Mouse (Mus musculus) CH12.LX (cell line): ENCODE measurements around the gene Cluap1. TPM values are rescaled to one million over a fixed set of nuclear protein-coding genes. Genes with fewer than 3 reads are reported as not detected.

Experiments
- DNase-seq: peaks from one replicate; pipeline ENCODE4 v3.0.0-alpha.2; 2013; ENCODE audit errors: extremely low read depth
- H3K27ac ChIP-seq: 2 replicates; pipeline ENCODE4 v1.5.1; 2012; ENCODE audit warnings: low read depth, mild to moderate bottlenecking, control low read depth, moderate library complexity; ENCODE audit not compliant: insufficient read depth
- H3K27me3 ChIP-seq: replicated peaks from 2 replicates; pipeline ENCODE3; 2012; ENCODE audit warnings: inconsistent platforms
- H3K36me3 ChIP-seq, 2 experiments: replicated peaks in 1 of 2; 2 replicates each; pipeline versions ENCODE3 to v1.6.1; 2012; ENCODE audit warnings: inconsistent platforms in 1 of 2, low read length in 1 of 2, mild to moderate bottlenecking in 1 of 2, mixed read lengths in 1 of 2, moderate library complexity in 1 of 2; ENCODE audit not compliant: control insufficient read depth in 1 of 2, insufficient read depth in 1 of 2
- H3K4me1 ChIP-seq, 2 experiments: 2 replicates each; pipeline ENCODE4 v1.6.1; 2012; ENCODE audit warnings: inconsistent platforms in 1 of 2, moderate library complexity in 1 of 2; ENCODE audit not compliant: insufficient read depth in 2 of 2, control insufficient read depth in 1 of 2
- H3K4me2 ChIP-seq: 2 replicates; pipeline ENCODE4 v1.6.1; 2012; ENCODE audit warnings: low read depth, mild to moderate bottlenecking, control low read depth; ENCODE audit not compliant: poor library complexity, insufficient read depth, severe bottlenecking
- H3K4me3 ChIP-seq, 3 experiments: fragments of 150-350 bp in 1 of 3; sonication (generic) in 1 of 3; replicated peaks in 1 of 3; 2 replicates each; pipeline versions ENCODE3 to v1.5.1; 2011 to 2012; ENCODE audit warnings: low read depth in 2 of 3, low read length in 2 of 3, mild to moderate bottlenecking in 2 of 3, moderate library complexity in 2 of 3, control low read depth in 1 of 3, improper control_type of control experiment in 1 of 3, inconsistent platforms in 1 of 3, mixed read lengths in 1 of 3; ENCODE audit not compliant: poor library complexity in 1 of 3
- H3K79me2 ChIP-seq: replicated peaks from 2 replicates; pipeline ENCODE4 v1.6.1; 2012; ENCODE audit warnings: mild to moderate bottlenecking, moderate library complexity; ENCODE audit not compliant: control insufficient read depth, poor library complexity, insufficient read depth, severe bottlenecking; ENCODE audit errors: extremely low read depth
- H3K9ac ChIP-seq: 2 replicates; pipeline ENCODE4 v1.6.1; 2012; ENCODE audit warnings: low read depth, mild to moderate bottlenecking, control low read depth, moderate library complexity; ENCODE audit not compliant: insufficient read depth
- H3K9me3 ChIP-seq: replicated peaks from 2 replicates; pipeline ENCODE3; 2012; ENCODE audit warnings: low read length, inconsistent platforms, mixed read lengths
- CHD1 ChIP-seq: IDR thresholded peaks from 2 replicates; pipeline ENCODE4 v1.6.1; 2012; ENCODE audit warnings: low read depth, low read length, improper control_type of control experiment, inconsistent platforms
- CHD2 ChIP-seq: IDR thresholded peaks from 2 replicates; pipeline ENCODE4 v1.6.1; 2011; ENCODE audit warnings: low read length, improper control_type of control experiment
- CTCF ChIP-seq, 2 experiments: IDR thresholded peaks in 1 of 2; conservative IDR thresholded peaks in 1 of 2; 2 replicates each; pipeline ENCODE4 v1.5.1; 2011 to 2012; ENCODE audit warnings: low read depth in 2 of 2, low read length in 2 of 2, improper control_type of control experiment in 1 of 2, inconsistent platforms in 1 of 2, mild to moderate bottlenecking in 1 of 2, moderate library complexity in 1 of 2
- E2F4 ChIP-seq: IDR thresholded peaks from 2 replicates; pipeline ENCODE4 v1.6.1; 2011; ENCODE audit warnings: low read depth, low read length, improper control_type of control experiment; ENCODE audit not compliant: insufficient replicate concordance
- ELF1 ChIP-seq: IDR thresholded peaks from 2 replicates; pipeline ENCODE4 v1.6.1; 2014; ENCODE audit warnings: low read depth, mild to moderate bottlenecking, inconsistent platforms, low read length, improper control_type of control experiment
- ETS1 ChIP-seq: conservative IDR thresholded peaks from 2 replicates; pipeline ENCODE4 v1.6.1; 2012; ENCODE audit warnings: low read depth, mild to moderate bottlenecking, inconsistent platforms, low read length, improper control_type of control experiment, moderate library complexity
- HCFC1 ChIP-seq: IDR thresholded peaks from 2 replicates; pipeline ENCODE4 v1.6.1; 2012; ENCODE audit warnings: low read depth, mild to moderate bottlenecking, inconsistent platforms, low read length, improper control_type of control experiment
- IRF4 ChIP-seq: IDR thresholded peaks from 2 replicates; pipeline ENCODE4 v1.6.1; 2014; ENCODE audit warnings: low read depth, mild to moderate bottlenecking, inconsistent platforms, low read length, improper control_type of control experiment
- JUN ChIP-seq: IDR thresholded peaks from 2 replicates; pipeline ENCODE4 v1.6.1; 2011; ENCODE audit warnings: low read depth, mild to moderate bottlenecking, low read length, improper control_type of control experiment, moderate library complexity; ENCODE audit not compliant: insufficient read depth
- JUND ChIP-seq: conservative IDR thresholded peaks from 2 replicates; pipeline ENCODE4 v1.6.1; 2011; ENCODE audit warnings: low read depth, low read length, improper control_type of control experiment
- KAT2A ChIP-seq: IDR thresholded peaks from 2 replicates; pipeline ENCODE4 v1.6.1; 2012; ENCODE audit warnings: low read length, improper control_type of control experiment, inconsistent platforms; ENCODE audit not compliant: insufficient replicate concordance
- MAX ChIP-seq: IDR thresholded peaks from 2 replicates; pipeline ENCODE4 v1.6.1; 2011; ENCODE audit warnings: low read length, improper control_type of control experiment
- MAZ ChIP-seq: IDR thresholded peaks from 2 replicates; pipeline ENCODE4 v1.6.1; 2012; ENCODE audit warnings: low read depth, mild to moderate bottlenecking, inconsistent platforms, low read length, improper control_type of control experiment, moderate library complexity
- MEF2A ChIP-seq: IDR thresholded peaks from 2 replicates; pipeline ENCODE4 v1.6.1; 2014; ENCODE audit warnings: low read depth, mild to moderate bottlenecking, inconsistent platforms, low read length, improper control_type of control experiment, borderline replicate concordance
- MXI1 ChIP-seq: IDR thresholded peaks from 2 replicates; pipeline ENCODE4 v1.6.1; 2011; ENCODE audit warnings: mild to moderate bottlenecking, low read depth, low read length, improper control_type of control experiment
- MYC ChIP-seq: IDR thresholded peaks from 2 replicates; pipeline ENCODE4 v1.6.1; 2011; ENCODE audit warnings: low read depth, mild to moderate bottlenecking, improper control_type of control experiment, low read length
- NELFE ChIP-seq: IDR thresholded peaks from 2 replicates; pipeline ENCODE4 v1.6.1; 2011; ENCODE audit warnings: low read depth, low read length, improper control_type of control experiment
- POLR2A ChIP-seq: IDR thresholded peaks from 2 replicates; pipeline ENCODE4 v1.6.1; 2011; ENCODE audit warnings: low read depth, mild to moderate bottlenecking, improper control_type of control experiment, low read length
- POLR2AphosphoS2 ChIP-seq: IDR thresholded peaks from 2 replicates; pipeline ENCODE4 v1.6.1; 2011; ENCODE audit warnings: low read depth, low read length, improper control_type of control experiment
- SIN3A ChIP-seq: IDR thresholded peaks from 2 replicates; pipeline ENCODE4 v1.6.1; 2012; ENCODE audit warnings: low read length, improper control_type of control experiment, inconsistent platforms
- SMC3 ChIP-seq: IDR thresholded peaks from 2 replicates; pipeline ENCODE4 v1.6.1; 2011; ENCODE audit warnings: low read depth, low read length, improper control_type of control experiment
- TCF12 ChIP-seq: IDR thresholded peaks from 2 replicates; pipeline ENCODE4 v1.6.1; 2014; ENCODE audit warnings: low read depth, mild to moderate bottlenecking, inconsistent platforms, low read length, improper control_type of control experiment
- USF1 ChIP-seq: IDR thresholded peaks from 2 replicates; pipeline ENCODE4 v1.6.1; 2014; ENCODE audit warnings: low read depth, mild to moderate bottlenecking, inconsistent platforms, low read length, improper control_type of control experiment
- ZKSCAN1 ChIP-seq: IDR thresholded peaks from 2 replicates; pipeline ENCODE4 v1.6.1; 2012; ENCODE audit warnings: low read depth, inconsistent platforms, low read length, improper control_type of control experiment, borderline replicate concordance
- ZMIZ1 ChIP-seq: IDR thresholded peaks from 2 replicates; pipeline ENCODE4 v1.6.1; 2012; ENCODE audit warnings: low read depth, mild to moderate bottlenecking, inconsistent platforms, low read length, improper control_type of control experiment
- ZNF384 ChIP-seq: IDR thresholded peaks from 2 replicates; pipeline ENCODE4 v1.6.1; 2012; ENCODE audit warnings: low read depth, low read length, improper control_type of control experiment, inconsistent platforms
- dilution Hi-C: fragments of 300-500 bp; cut with MboI; formaldehyde crosslinking; loops from 2 replicates; pipeline ENCODE4 v1.14.3; 2020; ENCODE audit warnings: low sequenced_read_pairs; ENCODE audit not compliant: extremely low pct_unique_long_range_greater_than_20kb, extremely low pct_ligation_motif_present
- in situ Hi-C: fragments of 300-500 bp; cut with MboI; formaldehyde crosslinking; loops from 3 replicates; pipeline ENCODE4 v1.14.3; 2019; ENCODE audit warnings: low sequenced_read_pairs, low pct_ligation_motif_present, low pct_unique_long_range_greater_than_20kb, mixed read lengths
- polyA plus RNA-seq: library from polyadenylated mRNA; unstranded; fragments of >175 nt; gene quantifications from 2 replicates; pipeline ENCODE4 v1.2.1, GENCODE M21; 2012; ENCODE audit warnings: low read depth; ENCODE audit not compliant: insufficient read length
- total RNA-seq, 2 experiments: library from RNA; depleted of rRNA; stranded (reverse); fragments of 300-350 nt in 1 of 2; fragments of >200 nt in 1 of 2; gene quantifications; 2 replicates each; pipeline ENCODE4 v1.2.3; 2012 to 2014

Cluap1 gene
- total and polyA plus RNA-seq, 3 experiments, result 33.7 to 47.0 (median 46.5) TPM

DNA sequence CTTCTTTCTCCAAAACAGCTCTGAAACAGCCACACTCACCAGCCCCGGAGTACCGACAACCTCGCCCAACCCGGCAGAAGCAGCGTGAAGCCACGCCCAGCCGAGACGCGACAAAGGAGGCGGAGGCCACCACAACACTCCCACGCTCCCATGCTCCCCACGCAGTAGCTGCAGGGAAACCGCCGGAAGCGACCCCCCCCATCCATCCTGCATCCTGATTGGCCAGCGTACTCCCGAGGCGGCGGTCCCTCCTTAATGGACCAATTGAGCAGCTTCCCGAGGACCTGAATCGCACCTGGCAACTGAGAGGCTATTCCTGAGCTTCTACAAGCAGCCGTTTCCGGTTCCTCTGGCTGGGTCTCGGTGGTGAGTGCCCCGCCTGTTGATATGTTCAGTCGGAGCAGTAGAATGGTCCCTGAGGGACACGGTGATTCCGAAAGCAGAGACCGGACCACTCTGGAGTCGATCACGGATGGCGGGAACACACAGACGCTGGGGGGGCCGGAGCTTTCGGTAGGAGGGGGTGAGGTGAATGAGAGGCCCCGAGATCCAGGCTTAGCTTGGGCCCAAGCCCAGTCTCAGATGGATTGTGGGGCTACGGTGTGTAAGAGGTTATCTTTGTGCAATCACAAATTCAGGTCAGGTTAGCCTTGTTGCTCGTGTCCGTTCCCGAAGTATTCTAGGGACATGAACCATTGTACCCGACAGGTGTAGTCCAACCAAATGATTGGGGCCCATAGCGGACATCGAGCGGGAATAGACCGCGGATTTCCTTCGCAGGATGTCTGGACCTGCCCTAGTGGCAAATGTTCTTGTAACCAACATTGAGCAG is 36.2 kb upstream of the Cluap1 start, which contains the start of gene Naa60:
TSS of gene Naa60 (plus strand) at position 160 of the 832 bp plus-strand sequence.
- H3K4me2 ChIP-seq, result peak within 1 kb of the TSS; percentile 52
- dilution Hi-C loops (no loop called here), in situ Hi-C loops (no loop called here)
- H3K9me3 ChIP-seq, result no peaks in the 10 kb centered on the region
- H3K27me3 ChIP-seq, result no peaks in the 10 kb centered on the region
- peak; percentile 43; the same call in 1 of the 2 replicates for TF ChIP-seq MEF2A
- peak; percentile 54 for TF ChIP-seq ZMIZ1
- TF ChIP-seq CTCF (conservative IDR thresholded peaks at IDR 0.05 in 1 of 2, IDR thresholded peaks at IDR 0.05 in 1 of 2; ENCODE audit: low read depth in 2 of 2, low read length in 2 of 2), result no peak
- peak; percentile 68 for TF ChIP-seq NELFE
- 0 out of 2 replicates have a peak, but pooled peaks have one; percentile 28 for TF ChIP-seq IRF4
- peak; percentile 66; the same call in 1 of the 2 replicates for TF ChIP-seq KAT2A
- peak; percentile 46 for TF ChIP-seq ETS1
- TF ChIP-seq TCF12, result peak; percentile 11; the same call in 1 of the 2 replicates
- TF ChIP-seq POLR2A, result peak; percentile 73
- no peak for TF ChIP-seq ZKSCAN1
- TF ChIP-seq HCFC1, result peak; percentile 74
- no peak for TF ChIP-seq CHD1
- TF ChIP-seq MXI1, result peak; percentile 94
- TF ChIP-seq SIN3A, result peak; percentile 85
- no peak; the same call in 1 of the 2 replicates for TF ChIP-seq MYC
- TF ChIP-seq MAX, result peak; percentile 68
- peak; percentile 76 for TF ChIP-seq ELF1
- TF ChIP-seq MAZ, result peak; percentile 94
- 0 out of 2 replicates have a peak, but pooled peaks have one; percentile 11 for TF ChIP-seq CHD2
- 0 out of 2 replicates have a peak, but pooled peaks have one; percentile 38 for TF ChIP-seq POLR2AphosphoS2
- H3K36me3 ChIP-seq, result peaks cover 14 to 40% of the 10 kb centered on the region in 2 experiments
- H3K27ac ChIP-seq, result no peak within 1 kb of the TSS
- H3K9ac ChIP-seq, result peak within 1 kb of the TSS; percentile 57
- DNase-seq, result peak; percentile 96
- H3K4me3 ChIP-seq, result peak within 1 kb of the TSS; percentile 62 to 92 (median 65)
- H3K79me2 ChIP-seq, result peaks cover 8% of the 10 kb centered on the region
- H3K4me1 ChIP-seq, result peaks cover 2 to 31% of the 10 kb centered on the region in 2 experiments; a peak in 2 of 4 replicates

GRCm38 (mm10) chr16:3876346-3876745 is 32.3 kb upstream of the Cluap1 start:
- Histone ChIP-seq H3K79me2 (peaks cover 3% of the 10 kb centered on the region), H3K36me3 (peaks cover 17 to 55% of the 10 kb centered on the region in 2 experiments), H3K4me3 (no peak overlapping the region), H3K4me1 (peaks cover 0 to 22% of the 10 kb centered on the region in 2 experiments; a peak in 2 of 4 replicates), H3K27me3 (no peaks in the 10 kb centered on the region), H3K4me2 (no peak overlapping the region), H3K27ac (no peak overlapping the region), H3K9ac (no peak overlapping the region), H3K9me3 (no peaks in the 10 kb centered on the region)
- DNase-seq, result no peak
- TF ChIP-seq ETS1, result no peak
- TF ChIP-seq CHD2, result no peak
- no peak for TF ChIP-seq JUN
- TF ChIP-seq CTCF (conservative IDR thresholded peaks at IDR 0.05 in 1 of 2, IDR thresholded peaks at IDR 0.05 in 1 of 2; ENCODE audit: low read depth in 2 of 2, low read length in 2 of 2), result no peak
- TF ChIP-seq USF1, result no peak
- no peak for TF ChIP-seq E2F4
- TF ChIP-seq ZNF384, result no peak
- TF ChIP-seq IRF4, result no peak
- no peak for TF ChIP-seq SMC3
- no peak for TF ChIP-seq JUND
- no peak for TF ChIP-seq MAX
- dilution Hi-C loops (no loop called here), in situ Hi-C loops (no loop called here)
